Mouse (Mus musculus): ENCODE data around the gene Phldb3.
"Not testable (repeated sequence)": the region's sequence is repeated elsewhere in the genome, so short reads cannot be mapped to it uniquely, and the experiment has no call there.

Phldb3 gene

GRCm38 (mm10) chr7:24595464-24595863, 15.1 kb upstream of the Phldb3 start:
- DNase-seq: no peak

GRCm38 (mm10) chr7:24598121-24598520, 12.4 kb upstream of the Phldb3 start:
- no peak for DNase-seq

GRCm38 (mm10) chr7:24599211-24600067, 11.1 kb upstream of the Phldb3 start:
- DNase-seq: no peak

GRCm38 (mm10) chr7:24600941-24601597, 9.5 kb upstream of the Phldb3 start:
- DNase-seq: peak; percentile 96

GRCm38 (mm10) chr7:24605561-24605960, 5.0 kb upstream of the Phldb3 start:
- no peak for DNase-seq

- DNase-seq: no peak
These were observed 4.5 kb upstream of the Phldb3 start for GRCm38 (mm10) chr7:24606046-24606445.

GRCm38 (mm10) chr7:24608017-24608416, 2.5 kb upstream of the Phldb3 start:
- DNase-seq: peak; percentile 79

- DNase-seq: no peak
These were observed 2.0 kb upstream of the Phldb3 start for GRCm38 (mm10) chr7:24608561-24608960.

GRCm38 (mm10) chr7:24610879-24611494, 424 bp downstream of the Phldb3 start:
- peak; percentile 89 for DNase-seq

GRCm38 (mm10) chr7:24611709-24612108, 1.1 kb downstream of the Phldb3 start:
- no peak for DNase-seq

GRCm38 (mm10) chr7:24612308-24612910, 1.8 kb downstream of the Phldb3 start:
- peak; percentile 32 for DNase-seq

- DNase-seq: no peak
These were observed 4.3 kb downstream of the Phldb3 start for GRCm38 (mm10) chr7:24614816-24615215.

- DNase-seq: no peak
These were observed 7.2 kb downstream of the Phldb3 start for GRCm38 (mm10) chr7:24617763-24618162.

GRCm38 (mm10) chr7:24618374-24618773, 7.8 kb downstream of the Phldb3 start:
- not testable (repeated sequence) for DNase-seq

- no peak for DNase-seq
These were observed 9.3 kb downstream of the Phldb3 start for GRCm38 (mm10) chr7:24619671-24620397.

- no peak for DNase-seq
These were observed 10.6 kb downstream of the Phldb3 start for GRCm38 (mm10) chr7:24621193-24621592.

- no peak for DNase-seq
These were observed 12.4 kb downstream of the Phldb3 start for GRCm38 (mm10) chr7:24622967-24623366.

GRCm38 (mm10) chr7:24628685-24629610, 18.4 kb downstream of the Phldb3 start:
- DNase-seq: peak; percentile 91

GRCm38 (mm10) chr7:24629672-24630071, 19.1 kb downstream of the Phldb3 start:
- no peak for DNase-seq

- DNase-seq: no peak
These were observed 19.7 kb downstream of the Phldb3 start for GRCm38 (mm10) chr7:24630116-24630880.

GRCm38 (mm10) chr7:24636264-24636663, 25.7 kb downstream of the Phldb3 start, which contains the start of gene Lypd3:
Gene Lypd3, plus strand, starts transcription at chr7:24636550.
- no peak for DNase-seq

All from retina, postnatal 1 day (tissue).